Mouse (Mus musculus): Measurements from ENCODE around the gene Rbm8a. TPM values are rescaled to one million over a fixed set of nuclear protein-coding genes. Genes with fewer than 3 reads are reported as not detected.

The Rbm8a gene
- polyA plus RNA-seq, 1 experiment from 2014 or later, result 113 TPM

DNA sequence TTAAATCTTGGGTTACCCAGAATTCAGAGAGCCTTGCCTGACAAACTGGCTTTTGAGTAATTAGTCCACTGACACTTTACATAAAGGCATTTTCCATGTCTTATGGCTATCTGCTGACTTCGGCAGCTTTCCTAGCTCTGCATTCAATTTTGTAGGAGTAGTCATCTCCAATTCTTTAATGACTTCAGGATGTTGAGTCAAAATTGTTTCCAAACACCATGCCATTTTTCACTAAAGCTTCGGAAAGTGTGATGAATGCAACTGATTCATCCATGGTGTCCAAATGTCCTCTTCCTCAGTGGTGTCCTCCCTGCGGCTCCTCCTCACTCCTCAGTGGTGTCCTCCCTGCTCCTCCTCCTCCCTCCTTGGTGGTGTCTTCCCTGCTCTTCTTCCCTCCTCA is 11.8 kb upstream of the Rbm8a start:
- Histone ChIP-seq H3K36me3 (peaks cover 17% of the 10 kb centered on the region), H3K27ac (no peak overlapping the region), H3K4me3 (replicated peaks) (no peak overlapping the region), H3K4me1 (replicated peaks) (no peaks in the 10 kb centered on the region), H3K27me3 (replicated peaks) (no peaks in the 10 kb centered on the region), H3K4me2 (replicated peaks) (no peak overlapping the region), H3K9ac (no peak overlapping the region), H3K9me3 (no peaks in the 10 kb centered on the region)
- WGBS, result 93% methylated on average over 3 of the region's 3 CpGs
- no peak for ATAC-seq

- H3K4me3 ChIP-seq (replicated peaks), result no peak overlapping the region
- H3K9me3 ChIP-seq, result no peaks in the 10 kb centered on the region
- H3K9ac ChIP-seq, result no peak overlapping the region
- H3K36me3 ChIP-seq, result peaks cover 17% of the 10 kb centered on the region; the same call in 1 of the 2 replicates
- no peaks in the 10 kb centered on the region for H3K27me3 ChIP-seq (replicated peaks)
- H3K4me2 ChIP-seq (replicated peaks), result no peak overlapping the region
- 92% methylated on average over 4 of the region's 4 CpGs for WGBS
- no peak overlapping the region for H3K27ac ChIP-seq
- ATAC-seq, result no peak
- no peaks in the 10 kb centered on the region for H3K4me1 ChIP-seq (replicated peaks)
Measured at GRCm38 (mm10) chr3:96623201-96623600, 6.5 kb upstream of the Rbm8a start.

DNA sequence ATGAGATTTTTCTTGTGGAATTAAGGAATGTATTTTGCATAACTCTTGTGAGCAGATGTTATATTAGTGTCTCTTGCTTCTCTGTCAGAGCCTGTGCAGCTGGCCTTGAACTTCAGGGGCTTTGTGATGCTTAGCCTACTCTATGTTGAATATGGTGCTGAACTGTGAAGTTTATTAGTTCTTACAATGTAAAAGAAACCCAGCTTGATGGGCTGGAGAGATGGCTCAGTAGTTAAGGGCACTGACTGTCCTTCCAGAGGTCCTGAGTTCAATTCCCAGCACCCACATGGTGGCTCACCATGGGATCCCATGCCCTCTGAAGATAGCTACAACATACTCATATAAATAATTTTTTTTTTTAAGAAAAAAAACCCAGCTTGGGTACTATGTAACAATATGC is 2.3 kb downstream of the Rbm8a start:
- Histone ChIP-seq H3K9me3 (no peaks in the 10 kb centered on the region), H3K4me3 (replicated peaks) (no peak overlapping the region), H3K4me1 (replicated peaks) (peaks cover 21% of the 10 kb centered on the region), H3K27me3 (replicated peaks) (no peaks in the 10 kb centered on the region), H3K27ac (no peak overlapping the region), H3K4me2 (replicated peaks) (no peak overlapping the region), H3K9ac (no peak overlapping the region), H3K36me3 (peaks cover 13% of the 10 kb centered on the region; the same call in 1 of the 2 replicates)
- no peak for ATAC-seq

DNA sequence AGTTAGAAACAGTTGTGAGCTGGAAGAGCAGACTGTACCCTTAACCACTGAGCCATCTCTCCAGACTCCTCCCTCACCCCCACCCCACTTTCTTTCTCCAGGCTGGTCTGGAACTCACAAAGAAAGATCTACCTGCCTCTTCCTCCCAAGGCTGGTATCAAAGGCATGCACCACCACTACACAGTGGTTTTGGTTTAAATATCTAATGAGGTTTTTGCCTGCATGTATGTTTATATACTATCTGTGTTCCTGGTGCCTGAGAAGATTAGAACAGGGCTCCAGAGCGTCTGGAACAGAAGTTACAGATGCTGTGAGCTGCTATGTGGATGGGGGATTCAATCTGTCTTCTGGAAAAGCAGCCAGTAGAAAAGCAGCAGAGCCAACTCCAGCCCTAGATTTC is 4.3 kb downstream of the Rbm8a start:
- no peak for ATAC-seq
- no peak overlapping the region for H3K4me3 ChIP-seq (replicated peaks)
- H3K4me2 ChIP-seq (replicated peaks), result no peak overlapping the region
- no peak overlapping the region for H3K27ac ChIP-seq
- no peak overlapping the region for H3K9ac ChIP-seq
- 60% methylated on average over 1 of the region's 1 CpGs for WGBS
- no peaks in the 10 kb centered on the region for H3K27me3 ChIP-seq (replicated peaks)
- H3K4me1 ChIP-seq (replicated peaks), result peaks cover 21% of the 10 kb centered on the region
- H3K36me3 ChIP-seq, result peaks cover 19% of the 10 kb centered on the region; the same call in 1 of the 2 replicates
- no peaks in the 10 kb centered on the region for H3K9me3 ChIP-seq

DNA sequence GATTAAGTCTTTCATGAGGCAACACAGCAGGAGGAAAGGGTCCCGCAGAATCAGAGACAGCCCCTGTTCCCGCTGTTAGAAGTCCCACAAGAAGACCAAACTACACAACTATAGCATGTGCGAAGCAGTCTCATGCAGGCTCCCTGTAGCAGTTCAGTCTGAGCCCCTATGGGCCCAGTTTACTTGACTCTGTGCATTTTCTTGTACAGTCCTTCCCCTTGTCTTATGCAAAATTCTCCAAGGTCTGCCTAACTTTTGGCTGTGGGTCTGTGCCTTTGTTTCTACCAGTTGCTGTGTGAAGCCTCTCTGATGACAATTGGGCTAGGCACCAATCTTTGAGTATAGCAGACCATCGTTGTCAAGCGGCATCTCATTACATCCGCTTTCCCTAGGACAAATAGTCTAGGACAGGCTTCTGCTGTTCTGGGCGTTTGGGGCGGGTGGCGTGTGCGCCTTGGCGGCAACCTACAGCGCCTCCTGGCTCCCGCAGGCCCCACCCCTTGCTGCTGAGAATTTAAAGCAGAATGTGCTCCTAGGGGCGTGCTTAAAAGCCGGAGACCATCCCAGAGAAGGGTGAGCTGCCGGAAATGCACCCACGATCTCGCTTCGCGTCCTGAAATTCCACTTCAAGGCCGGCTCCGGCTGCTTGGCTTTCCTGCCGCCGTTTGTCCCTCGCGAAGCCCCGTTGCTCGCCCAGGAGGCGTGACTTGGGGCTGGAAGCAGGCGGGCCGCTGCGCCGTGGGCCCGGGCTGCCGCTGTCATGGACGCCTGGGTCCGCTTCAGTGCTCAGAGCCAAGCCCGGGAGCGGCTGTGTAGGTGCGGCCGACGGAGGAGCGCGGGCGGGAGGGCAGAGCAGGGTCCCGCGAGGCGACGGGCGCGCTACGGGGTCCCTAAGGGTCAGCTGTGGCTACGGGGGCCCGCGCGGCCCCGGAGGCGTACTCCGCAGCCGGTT is 5.5 kb downstream of the Rbm8a start, which contains the start of the genes Pex11b and Gm42957:
Gene Pex11b (plus strand): TSS at position 449 of the 952 bp plus-strand sequence.
Gene Gm42957 (plus strand): TSS at position 547 of the 952 bp plus-strand sequence.
- peak; percentile 94 for ATAC-seq
- Histone ChIP-seq H3K36me3 (peaks cover 19% of the 10 kb centered on the region; the same call in 1 of the 2 replicates), H3K4me2 (replicated peaks) (peak within 1 kb of the TSS; percentile 81), H3K9ac (peak within 1 kb of the TSS; percentile 99), H3K9me3 (no peaks in the 10 kb centered on the region), H3K4me1 (replicated peaks) (peaks cover 21% of the 10 kb centered on the region), H3K27me3 (replicated peaks) (no peaks in the 10 kb centered on the region), H3K27ac (peak within 1 kb of the TSS; percentile 90), H3K4me3 (replicated peaks) (peak within 1 kb of the TSS; percentile 98)
- 2% methylated on average over 57 of the region's 60 CpGs for WGBS

DNA sequence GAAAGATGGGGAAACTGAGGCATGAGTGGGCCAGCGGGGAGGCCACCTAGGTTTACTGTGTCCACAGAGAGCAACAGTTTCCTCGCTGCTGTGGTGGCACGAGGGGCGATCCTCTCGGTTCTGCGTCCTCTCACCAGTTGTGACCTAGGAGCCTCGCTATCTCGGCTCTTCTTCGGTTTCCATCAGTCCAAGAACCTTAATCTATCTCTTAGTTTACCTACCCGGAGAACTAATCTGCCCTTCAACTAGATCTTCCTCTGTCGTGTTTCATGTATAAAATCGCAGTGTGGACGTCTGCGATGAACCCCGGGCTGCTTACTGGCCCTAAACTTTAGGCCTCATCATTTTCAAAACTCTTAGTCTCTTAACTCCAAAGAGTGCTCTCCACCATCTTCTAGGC is 6.2 kb downstream of the Rbm8a start:
- WGBS, result 8% methylated on average over 15 of the region's 15 CpGs
- peak; percentile 39 for ATAC-seq
- peak overlapping the region; percentile 98 for H3K4me3 ChIP-seq (replicated peaks)
- no peaks in the 10 kb centered on the region for H3K27me3 ChIP-seq (replicated peaks)
- H3K36me3 ChIP-seq, result peaks cover 19% of the 10 kb centered on the region; the same call in 1 of the 2 replicates
- H3K4me1 ChIP-seq (replicated peaks), result peaks cover 18% of the 10 kb centered on the region
- H3K9ac ChIP-seq, result peak overlapping the region; percentile 99
- H3K9me3 ChIP-seq, result no peaks in the 10 kb centered on the region
- peak overlapping the region; percentile 81 for H3K4me2 ChIP-seq (replicated peaks)
- peak overlapping the region; percentile 90 for H3K27ac ChIP-seq

- no peak for ATAC-seq
- Histone ChIP-seq H3K27ac (0 out of 2 replicates have a peak overlapping the region, but pooled peaks have one; percentile 22), H3K4me3 (replicated peaks) (peak overlapping the region; percentile 98), H3K36me3 (peaks cover 23% of the 10 kb centered on the region; the same call in 1 of the 2 replicates), H3K4me2 (replicated peaks) (peak overlapping the region; percentile 81), H3K9ac (peak overlapping the region; percentile 99), H3K27me3 (replicated peaks) (no peaks in the 10 kb centered on the region), H3K9me3 (no peaks in the 10 kb centered on the region), H3K4me1 (replicated peaks) (peaks cover 15% of the 10 kb centered on the region)
- WGBS, result 68% methylated on average over 11 of the region's 11 CpGs
Measured at GRCm38 (mm10) chr3:96636448-96636847, 6.7 kb downstream of the Rbm8a start.

- Histone ChIP-seq H3K36me3 (peaks cover 18% of the 10 kb centered on the region), H3K27ac (no peak overlapping the region), H3K27me3 (replicated peaks) (no peaks in the 10 kb centered on the region), H3K9ac (no peak overlapping the region), H3K4me2 (replicated peaks) (no peak overlapping the region), H3K4me1 (replicated peaks) (peaks cover 15% of the 10 kb centered on the region), H3K4me3 (replicated peaks) (no peak overlapping the region), H3K9me3 (no peaks in the 10 kb centered on the region)
- no peak for ATAC-seq
- WGBS, result 92% methylated on average over 1 of the region's 1 CpGs
Measured at GRCm38 (mm10) chr3:96639219-96639618, 9.5 kb downstream of the Rbm8a start.

DNA sequence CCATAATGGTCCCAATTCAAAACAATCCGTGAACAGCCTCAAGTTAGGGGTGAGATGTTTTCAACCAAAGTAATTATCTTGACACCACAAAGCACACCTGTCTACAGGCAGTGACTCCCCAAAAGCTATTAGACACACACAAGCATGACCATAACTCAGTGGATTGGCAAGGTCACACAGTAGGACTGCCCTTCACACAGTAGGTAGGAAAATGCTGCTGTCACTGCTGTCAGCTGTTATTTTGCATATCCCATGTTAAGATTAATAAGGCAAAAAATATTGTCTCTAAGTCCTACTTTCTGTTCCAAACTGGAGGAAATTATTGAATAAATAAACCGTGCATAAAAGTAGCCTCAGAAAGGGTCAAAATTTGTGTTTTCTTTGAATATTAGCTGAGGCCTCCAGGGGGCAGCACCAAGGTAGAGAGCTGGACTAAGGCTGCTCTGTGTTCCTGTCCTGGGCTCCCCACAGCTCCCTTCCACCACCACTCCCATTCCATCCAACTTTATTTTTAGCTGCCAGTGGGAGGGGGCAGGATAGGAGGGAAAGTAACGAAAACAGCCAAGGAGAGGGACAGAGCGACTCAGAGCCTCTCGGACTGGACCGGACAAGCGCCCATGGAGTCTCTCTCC is 15.4 kb downstream of the Rbm8a start, which contains the start of gene Itga10:
Gene Itga10 (plus strand): TSS at position 567 of the 632 bp plus-strand sequence.
- no peak within 1 kb of the TSS for H3K4me3 ChIP-seq (replicated peaks)
- no peaks in the 10 kb centered on the region for H3K4me1 ChIP-seq (replicated peaks)
- no peak within 1 kb of the TSS for H3K27ac ChIP-seq
- no peak within 1 kb of the TSS for H3K9ac ChIP-seq
- 57% methylated on average over 7 of the region's 7 CpGs for WGBS
- H3K4me2 ChIP-seq (replicated peaks), result no peak within 1 kb of the TSS
- H3K9me3 ChIP-seq, result no peaks in the 10 kb centered on the region
- H3K36me3 ChIP-seq, result peaks cover 17% of the 10 kb centered on the region
- ATAC-seq, result no peak
- no peaks in the 10 kb centered on the region for H3K27me3 ChIP-seq (replicated peaks)

- Histone ChIP-seq H3K4me3 (replicated peaks) (no peak overlapping the region), H3K9me3 (no peaks in the 10 kb centered on the region), H3K4me2 (replicated peaks) (no peak overlapping the region), H3K9ac (no peak overlapping the region), H3K27ac (no peak overlapping the region), H3K4me1 (replicated peaks) (no peaks in the 10 kb centered on the region), H3K27me3 (replicated peaks) (no peaks in the 10 kb centered on the region), H3K36me3 (peaks cover 13% of the 10 kb centered on the region)
- 81% methylated on average over 3 of the region's 3 CpGs for WGBS
- ATAC-seq, result no peak
Measured at GRCm38 (mm10) chr3:96647365-96647764, 17.6 kb downstream of the Rbm8a start.

- 83% methylated on average over 2 of the region's 2 CpGs for WGBS
- no peak for ATAC-seq
Measured at GRCm38 (mm10) chr3:96660901-96661300, 31.2 kb downstream of the Rbm8a start.

DNA sequence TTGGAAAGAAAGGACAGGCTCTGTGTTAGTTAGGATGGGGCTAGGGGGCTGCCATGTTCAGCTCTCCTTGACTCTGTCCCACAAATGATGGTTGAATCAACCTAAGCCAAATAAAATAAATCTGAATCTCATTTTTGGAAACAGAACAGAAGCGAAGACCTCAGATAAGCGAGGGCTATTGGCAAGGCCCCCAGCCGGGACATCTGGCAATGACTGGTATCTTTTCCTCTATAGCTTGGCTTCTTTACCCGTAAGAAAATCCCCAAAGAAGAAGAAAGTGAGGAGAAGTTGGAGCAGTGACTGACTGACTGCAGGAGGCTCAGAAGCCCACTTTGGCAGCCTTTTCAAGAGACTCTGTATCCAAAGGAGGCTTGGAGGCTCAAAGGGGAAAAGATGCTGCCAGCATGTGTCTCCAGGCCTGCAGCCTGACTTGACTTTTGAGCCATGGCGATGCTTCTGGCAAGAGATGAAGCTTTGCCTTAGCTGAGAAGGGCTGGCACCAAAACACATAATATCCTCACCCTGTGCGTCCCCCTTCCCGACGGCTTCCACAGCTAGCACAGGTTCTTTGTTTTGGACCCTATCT is 33.1 kb downstream of the Rbm8a start:
- H3K9me3 ChIP-seq, result no peaks in the 10 kb centered on the region
- 0 out of 2 replicates have a peak, but pooled peaks cover 8% of the 10 kb centered on the region for H3K4me1 ChIP-seq (replicated peaks)
- no peak overlapping the region for H3K4me3 ChIP-seq (replicated peaks)
- no peaks in the 10 kb centered on the region for H3K36me3 ChIP-seq
- ATAC-seq, result no peak
- H3K27me3 ChIP-seq (replicated peaks), result no peaks in the 10 kb centered on the region
- H3K27ac ChIP-seq, result no peak overlapping the region
- 49% methylated on average over 8 of the region's 8 CpGs for WGBS
- H3K4me2 ChIP-seq (replicated peaks), result peak overlapping the region; percentile 69; the same call in 1 of the 2 replicates
- H3K9ac ChIP-seq, result no peak overlapping the region

More at GRCm38 (mm10) chr3:96660901-96661300, 31.2 kb downstream of the Rbm8a start:
- Histone ChIP-seq H3K9me3 (no peaks in the 10 kb centered on the region), H3K27me3 (replicated peaks) (no peaks in the 10 kb centered on the region), H3K4me1 (replicated peaks) (0 out of 2 replicates have a peak, but pooled peaks cover 8% of the 10 kb centered on the region), H3K4me3 (replicated peaks) (no peak overlapping the region), H3K9ac (no peak overlapping the region), H3K36me3 (no peaks in the 10 kb centered on the region), H3K27ac (no peak overlapping the region), H3K4me2 (replicated peaks) (no peak overlapping the region)
